Mouse (Mus musculus): ENCODE measurements around the gene Taldo1.

DNA sequence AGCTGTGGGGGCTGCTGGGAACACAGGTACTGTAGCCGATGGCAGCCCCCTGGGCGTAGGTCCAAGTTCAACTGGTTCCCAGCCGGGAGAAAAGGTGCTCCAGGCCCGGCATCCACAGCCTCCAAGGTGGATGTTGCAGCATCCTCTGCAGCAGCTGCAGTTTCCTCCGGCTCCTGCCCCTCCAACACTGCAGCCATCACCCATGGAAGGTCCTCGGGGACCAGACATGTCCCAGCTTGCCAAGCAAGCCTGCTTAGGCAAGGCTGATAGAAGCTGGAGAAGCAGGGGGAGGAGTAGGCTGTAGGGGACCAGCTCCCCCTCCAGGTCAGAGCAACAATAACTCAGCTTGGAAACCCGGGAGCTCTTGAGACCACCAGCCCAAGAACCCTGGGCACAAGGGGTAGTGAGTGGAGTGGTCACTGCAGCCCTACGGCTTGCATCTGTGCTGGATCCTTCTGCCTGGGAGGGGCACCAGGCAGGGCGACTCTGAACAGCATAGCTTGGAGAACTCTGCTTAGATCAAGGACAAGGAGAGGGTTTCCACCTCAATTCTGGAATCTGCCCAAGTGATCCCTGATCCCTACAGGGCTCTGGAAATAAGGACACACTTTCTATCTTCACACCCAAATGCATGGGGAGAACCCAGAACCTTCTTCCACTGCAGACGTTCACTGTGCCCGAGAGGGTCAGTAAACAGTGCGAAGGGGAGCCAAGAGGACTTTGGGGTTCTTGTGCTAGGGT lies 51.3 kb downstream of the Taldo1 start:
- TF ChIP-seq GATA1 (IDR thresholded peaks at IDR 0.05; ENCODE audit: borderline replicate concordance, low read length): no peak
- TF ChIP-seq FLI1 (IDR thresholded peaks at IDR 0.05; ENCODE audit: low read length): no peak
